Mouse (Mus musculus) ES-E14 (cell line): ENCODE data around the gene Fgd4. TPM values are rescaled to one million over a fixed set of nuclear protein-coding genes. Genes with fewer than 3 reads are reported as not detected.

Experiments
- DNase-seq: peaks from one replicate; pipeline ENCODE4 v3.0.0-alpha.2; 2013; ENCODE audit warnings: low read depth, low spot score
- H3K27ac ChIP-seq: 2 replicates; pipeline ENCODE4 v1.5.1; 2012; ENCODE audit warnings: low read depth, mild to moderate bottlenecking, low read length, moderate library complexity, mixed read lengths; ENCODE audit not compliant: poor library complexity, insufficient read depth, severe bottlenecking
- H3K36me3 ChIP-seq: 2 replicates; pipeline ENCODE4 v1.6.1; 2012; ENCODE audit warnings: mild to moderate bottlenecking, low read length, moderate library complexity, mixed read lengths; ENCODE audit not compliant: control insufficient read depth, poor library complexity, insufficient read depth, severe bottlenecking
- H3K4me1 ChIP-seq, 2 experiments: fragments of 150-350 bp in 1 of 2; sonication (generic) in 1 of 2; 2 replicates each; pipeline ENCODE4 v1.6.1; 2012; ENCODE audit warnings: low read length in 2 of 2, mild to moderate bottlenecking in 1 of 2, mixed read lengths in 1 of 2; ENCODE audit not compliant: control insufficient read depth in 2 of 2, insufficient read depth in 2 of 2, poor library complexity in 1 of 2
- H3K4me3 ChIP-seq, 2 experiments: fragments of 150-350 bp in 1 of 2; sonication (generic) in 1 of 2; 2 replicates each; pipeline ENCODE4 v1.5.1; 2012; ENCODE audit warnings: low read length in 2 of 2, low read depth in 1 of 2, mild to moderate bottlenecking in 1 of 2, mixed read lengths in 1 of 2; ENCODE audit not compliant: insufficient read depth in 1 of 2, poor library complexity in 1 of 2, severe bottlenecking in 1 of 2
- H3K9ac ChIP-seq: 2 replicates; pipeline ENCODE4 v1.6.1; 2012; ENCODE audit warnings: low read depth, mild to moderate bottlenecking, low read length, mixed read lengths; ENCODE audit not compliant: poor library complexity, insufficient read depth, severe bottlenecking
- H3K9me3 ChIP-seq: fragments of 150-350 bp; sonication (generic); 2 replicates; pipeline ENCODE4 v1.6.1; 2012; ENCODE audit warnings: low read depth, mild to moderate bottlenecking, low read length; ENCODE audit not compliant: control insufficient read depth, insufficient read depth
- CHD2 ChIP-seq: IDR thresholded peaks from 2 replicates; pipeline ENCODE4 v1.6.1; 2014; ENCODE audit warnings: mild to moderate bottlenecking, low read depth, low read length, inconsistent platforms
- HCFC1 ChIP-seq: IDR thresholded peaks from 2 replicates; pipeline ENCODE4 v1.6.1; 2012; ENCODE audit warnings: low read length, inconsistent platforms, borderline replicate concordance; ENCODE audit not compliant: insufficient read depth
- MAFK ChIP-seq: IDR thresholded peaks from 2 replicates; pipeline ENCODE4 v1.6.1; 2014; ENCODE audit warnings: mild to moderate bottlenecking, low read depth, low read length, inconsistent platforms; ENCODE audit not compliant: insufficient read depth
- ZC3H11A ChIP-seq: IDR thresholded peaks from 2 replicates; pipeline ENCODE4 v1.6.1; 2012; ENCODE audit warnings: low read depth, mild to moderate bottlenecking, inconsistent platforms, low read length, borderline replicate concordance
- ZNF384 ChIP-seq: IDR thresholded peaks from 2 replicates; pipeline ENCODE4 v1.6.1; 2012; ENCODE audit warnings: low read depth, low read length, inconsistent platforms
- in situ Hi-C, 2 experiments: fragments of 600-800 bp; cut with MboI; formaldehyde crosslinking; loops; one replicate each; pipeline ENCODE4 v1.15.1; 2025; ENCODE audit warnings: low sequenced_read_pairs in 2 of 2, inconsistent platforms in 1 of 2; ENCODE audit not compliant: unreplicated experiment in 2 of 2
- total RNA-seq: library from RNA; depleted of rRNA; stranded (reverse); fragments of 300-350 nt; gene quantifications from 2 replicates; pipeline ENCODE4 v1.2.3, GENCODE M21; 2012

The Fgd4 gene
- total RNA-seq, 1 experiment: 34.9 TPM

DNA sequence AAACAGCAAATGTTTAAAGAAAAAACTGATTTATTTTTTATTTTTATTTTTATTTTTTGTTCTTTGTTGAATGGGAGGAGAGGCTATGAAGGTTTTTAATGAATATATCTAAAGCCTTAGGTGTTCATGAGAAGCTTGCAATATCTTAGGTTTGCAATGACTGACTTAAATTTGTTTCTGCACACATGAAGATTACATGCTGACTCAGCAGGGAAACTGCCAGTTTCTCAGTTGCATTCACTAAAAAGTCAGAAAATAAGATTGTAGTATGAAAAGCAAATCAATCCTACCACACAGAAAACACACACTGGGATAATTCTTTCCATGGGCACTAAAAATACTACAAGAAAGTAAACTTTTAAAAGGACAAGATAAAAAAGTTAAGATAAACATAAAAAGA is 39.6 kb downstream of the Fgd4 start:
- in situ Hi-C loops: no loop called here
- peak; percentile 91 for TF ChIP-seq MAFK
- no peak for TF ChIP-seq ZNF384
- no peaks in the 10 kb centered on the region for H3K36me3 ChIP-seq
- H3K9ac ChIP-seq: no peak overlapping the region
- no peak overlapping the region for H3K4me3 ChIP-seq
- no peak for DNase-seq
- no peaks in the 10 kb centered on the region for H3K9me3 ChIP-seq
- H3K4me1 ChIP-seq: peaks cover 0 to 6% of the 10 kb centered on the region in 2 experiments; a peak in 1 of 4 replicates
- H3K27ac ChIP-seq: no peak overlapping the region

DNA sequence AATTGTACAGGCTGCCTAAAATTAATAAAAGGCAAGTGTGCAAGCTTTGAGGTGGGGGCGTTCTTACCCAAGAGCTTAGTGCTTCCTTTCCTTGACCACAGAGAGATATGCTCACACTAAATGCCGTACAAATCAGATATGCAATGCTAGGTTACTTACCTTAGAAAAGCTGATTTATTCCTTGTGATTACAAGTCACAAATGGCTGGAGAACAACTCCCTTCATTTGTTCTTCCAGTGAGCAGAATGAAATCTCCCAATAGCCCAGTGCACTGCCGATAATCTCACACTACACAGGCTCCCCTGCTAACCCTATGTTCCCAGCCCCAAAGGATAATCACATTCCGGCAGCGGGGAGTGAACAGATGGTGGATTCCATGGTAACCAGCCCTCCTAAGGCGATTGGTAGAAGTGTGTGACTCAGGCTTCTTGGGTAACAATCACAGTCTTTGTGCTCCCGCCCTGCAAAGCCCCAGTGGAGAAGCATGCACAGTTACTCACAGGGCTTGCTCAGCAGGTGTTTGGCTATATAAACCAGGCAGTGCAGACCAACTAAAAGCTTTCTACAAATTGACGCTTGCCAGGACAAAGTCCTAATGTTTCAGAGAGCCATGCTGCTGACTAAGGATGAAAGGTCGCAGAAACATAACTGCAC is 40.3 kb downstream of the Fgd4 start:
- no peaks in the 10 kb centered on the region for H3K9me3 ChIP-seq
- peak; percentile 72 for DNase-seq
- no peaks in the 10 kb centered on the region for H3K36me3 ChIP-seq
- H3K9ac ChIP-seq: no peak overlapping the region
- no peak overlapping the region for H3K27ac ChIP-seq
- H3K4me1 ChIP-seq: peaks cover 0 to 6% of the 10 kb centered on the region in 2 experiments; a peak in 1 of 4 replicates
- in situ Hi-C loops: no loop called here
- peak overlapping the region; percentile 4 to 68; a peak in 3 of 4 replicates for H3K4me3 ChIP-seq
- TF ChIP-seq ZNF384 (no peak), ZC3H11A (0 out of 2 replicates have a peak, but pooled peaks have one; percentile 5), CHD2 (peak; percentile 41; the same call in 1 of the 2 replicates), MAFK (peak; percentile 56), HCFC1 (no peak)

DNA sequence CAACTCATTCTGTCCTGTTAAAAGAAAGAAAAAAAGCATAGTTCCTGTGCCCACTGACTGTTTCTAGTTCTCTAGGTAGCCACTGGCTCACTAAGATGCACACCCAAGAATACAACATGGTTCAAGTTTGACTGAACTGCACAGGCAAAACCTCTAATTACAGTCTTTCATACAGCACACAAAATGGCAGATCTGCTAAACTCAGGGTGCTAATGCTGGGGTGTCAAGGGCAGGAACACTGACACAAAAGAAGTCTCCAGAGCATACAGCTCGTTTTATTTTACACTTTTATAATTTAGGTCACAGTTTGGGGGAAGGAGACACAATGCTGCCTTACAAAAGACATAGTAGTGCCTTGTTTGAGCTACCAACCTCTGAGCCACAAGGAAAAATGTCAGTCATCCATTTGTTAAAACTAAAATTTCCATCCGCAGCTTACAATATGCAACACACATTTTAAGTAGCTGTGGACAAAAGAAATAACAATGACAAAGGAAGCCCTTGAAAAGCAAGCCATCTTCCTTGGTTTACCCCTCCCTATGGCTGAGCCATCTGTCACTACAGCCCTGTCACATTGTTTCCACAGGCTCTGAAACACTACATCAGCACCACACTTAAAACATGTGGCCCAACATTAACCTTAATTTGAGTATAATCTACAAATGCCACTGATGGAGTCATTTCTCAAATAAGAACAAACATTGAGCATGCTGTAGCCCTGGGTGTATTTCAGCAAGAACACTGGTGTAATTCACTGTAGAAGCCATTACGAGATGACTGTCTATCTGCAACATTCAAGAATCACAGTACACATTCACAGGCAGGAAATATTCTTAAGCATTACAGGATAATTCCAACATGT is 41.1 kb downstream of the Fgd4 start:
- in situ Hi-C loops: no loop called here
- no peak for DNase-seq

DNA sequence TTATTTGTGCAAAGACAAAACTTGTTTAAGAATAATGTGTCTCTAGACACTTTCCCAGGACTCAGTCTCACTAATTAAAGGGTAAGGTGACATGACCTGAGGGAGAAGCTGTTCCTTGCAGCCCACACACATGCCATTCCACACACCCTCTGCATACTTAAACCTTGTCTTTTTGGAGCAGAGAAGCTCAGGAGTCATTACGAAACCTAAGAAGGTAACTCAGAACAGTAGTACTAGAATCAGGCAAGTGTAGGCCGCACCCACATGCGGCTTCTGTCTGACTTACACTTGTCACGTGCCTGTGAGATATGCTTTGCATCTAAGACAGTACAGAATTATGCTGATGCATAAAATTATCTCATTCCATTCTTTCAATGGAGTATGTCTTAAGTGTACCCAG is 42.6 kb downstream of the Fgd4 start:
- TF ChIP-seq HCFC1: no peak
- no peak for TF ChIP-seq ZNF384
- no peak for TF ChIP-seq MAFK
- no peak for TF ChIP-seq CHD2
- no peak for TF ChIP-seq ZC3H11A
- H3K27ac ChIP-seq: no peak overlapping the region
- no peaks in the 10 kb centered on the region for H3K36me3 ChIP-seq
- no peaks in the 10 kb centered on the region for H3K9me3 ChIP-seq
- H3K4me1 ChIP-seq: peaks cover 0 to 6% of the 10 kb centered on the region in 2 experiments; a peak in 1 of 4 replicates
- in situ Hi-C loops: no loop called here
- H3K9ac ChIP-seq: no peak overlapping the region
- no peak overlapping the region for H3K4me3 ChIP-seq
- no peak for DNase-seq

More for the DNA sequence above, 41.1 kb downstream of the Fgd4 start:
- no peaks in the 10 kb centered on the region for H3K36me3 ChIP-seq
- peak overlapping the region; percentile 4 to 68; a peak in 2 of 4 replicates for H3K4me3 ChIP-seq
- H3K27ac ChIP-seq: no peak overlapping the region
- H3K4me1 ChIP-seq: peaks cover 0 to 6% of the 10 kb centered on the region in 2 experiments; a peak in 1 of 4 replicates
- H3K9me3 ChIP-seq: no peaks in the 10 kb centered on the region
- no peak overlapping the region for H3K9ac ChIP-seq
- no peak for TF ChIP-seq CHD2
- no peak for TF ChIP-seq HCFC1
- no peak for TF ChIP-seq ZNF384
- no peak for TF ChIP-seq MAFK
- no peak for TF ChIP-seq ZC3H11A
